Mouse (Mus musculus) E14TG2a.4 (cell line): ENCODE results near the gene Zkscan14.

Source experiments
- CTCF ChIP-seq: conservative IDR thresholded peaks from 2 replicates; pipeline ENCODE4 v1.5.1; 2014; ENCODE audit warnings: low read length
- POU5F1 ChIP-seq: IDR thresholded peaks from 2 replicates; pipeline ENCODE4 v1.6.1; 2014; ENCODE audit warnings: low read length, borderline replicate concordance

GRCm38 (mm10) chr5:145161361-145161760 lies 40.3 kb downstream of the Zkscan14 start:
- TF ChIP-seq CTCF (no peak), POU5F1 (no peak)
